Mouse (Mus musculus): ENCODE measurements around the gene Rpp25. TPM values are rescaled to one million over a fixed set of nuclear protein-coding genes. Genes with fewer than 3 reads are reported as not detected.

Gene Rpp25
- polyA plus RNA-seq, 1 experiment: 0.22 TPM

DNA sequence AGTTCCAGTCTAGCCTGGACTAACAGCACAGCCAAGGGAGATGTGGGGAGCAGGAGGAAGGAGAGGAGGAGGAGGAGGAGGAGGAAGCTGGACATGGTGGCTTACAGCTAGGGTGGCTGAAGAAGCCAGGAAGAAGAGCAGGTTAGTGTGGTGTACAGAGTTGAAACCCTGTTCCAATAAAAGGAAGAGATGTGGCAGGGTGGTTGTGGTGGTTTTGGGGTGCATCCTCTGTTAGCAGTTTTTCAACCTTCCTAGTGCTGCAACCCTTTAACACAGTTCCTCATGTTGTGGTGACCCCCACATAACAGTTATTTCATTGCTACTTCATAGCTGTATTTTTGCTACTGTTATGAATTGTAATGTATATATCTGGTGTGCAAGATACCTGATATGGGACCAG, 20.6 kb downstream of the Rpp25 start:
- Histone ChIP-seq H3K4me3 (ENCODE audit: extremely low read depth, insufficient read depth, insufficient read length) (no peak overlapping the region), H3K36me3 (ENCODE audit: control insufficient read depth, insufficient read depth, low read length) (peaks cover 5% of the 10 kb centered on the region; the same call in 1 of the 2 replicates), H3K4me1 (ENCODE audit: control insufficient read depth, insufficient read depth, insufficient read length) (peaks cover 8% of the 10 kb centered on the region), H3K27me3 (ENCODE audit: control insufficient read depth, insufficient read depth, low read length) (no peaks in the 10 kb centered on the region), H3K27ac (ENCODE audit: insufficient read depth, low read length) (0 out of 2 replicates have a peak overlapping the region, but pooled peaks have one; percentile 2)
- DNase-seq (ENCODE audit: low read depth in 1 of 2, low spot score in 2 of 2): no peak
- no peak for TF ChIP-seq CTCF (IDR thresholded peaks at IDR 0.05; ENCODE audit: extremely low read depth, insufficient read depth, insufficient read length, insufficient replicate concordance)
- TF ChIP-seq POLR2A (IDR thresholded peaks at IDR 0.05; ENCODE audit: low read depth, low read length): no peak

DNA sequence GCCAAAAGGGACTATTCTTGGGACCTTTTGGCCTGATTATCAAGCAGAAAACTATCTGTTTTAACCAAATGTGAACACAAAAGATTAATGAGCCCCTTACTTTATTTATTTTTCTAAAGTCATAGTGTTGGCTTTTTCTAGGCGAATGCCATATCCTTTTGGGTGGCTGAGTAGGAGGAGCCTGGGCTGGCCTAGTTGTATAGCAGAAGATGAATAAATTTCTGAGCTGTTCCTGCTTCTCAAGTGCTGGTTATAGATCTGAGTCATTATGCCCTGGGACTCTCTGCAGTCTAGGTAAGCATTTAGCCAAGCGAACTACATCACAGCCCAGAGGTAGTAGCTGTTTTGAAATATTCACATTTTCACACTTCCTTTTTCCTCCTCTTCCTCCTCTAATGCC, 21.7 kb downstream of the Rpp25 start:
- no peak overlapping the region for H3K27ac ChIP-seq (ENCODE audit: insufficient read depth, low read length)
- peaks cover 8% of the 10 kb centered on the region for H3K4me1 ChIP-seq (ENCODE audit: control insufficient read depth, insufficient read depth, insufficient read length)
- WGBS: 47% methylated on average over 2 of the region's 2 CpGs
- no peak for DNase-seq (ENCODE audit: low read depth in 1 of 2, low spot score in 2 of 2)
- H3K4me3 ChIP-seq (ENCODE audit: extremely low read depth, insufficient read depth, insufficient read length): no peak overlapping the region
- H3K36me3 ChIP-seq (ENCODE audit: control insufficient read depth, insufficient read depth, low read length): peaks cover 7% of the 10 kb centered on the region
- no peaks in the 10 kb centered on the region for H3K27me3 ChIP-seq (ENCODE audit: control insufficient read depth, insufficient read depth, low read length)
- no peak for TF ChIP-seq CTCF (IDR thresholded peaks at IDR 0.05; ENCODE audit: extremely low read depth, insufficient read depth, insufficient read length, insufficient replicate concordance)
- TF ChIP-seq POLR2A (IDR thresholded peaks at IDR 0.05; ENCODE audit: low read depth, low read length): no peak

DNA sequence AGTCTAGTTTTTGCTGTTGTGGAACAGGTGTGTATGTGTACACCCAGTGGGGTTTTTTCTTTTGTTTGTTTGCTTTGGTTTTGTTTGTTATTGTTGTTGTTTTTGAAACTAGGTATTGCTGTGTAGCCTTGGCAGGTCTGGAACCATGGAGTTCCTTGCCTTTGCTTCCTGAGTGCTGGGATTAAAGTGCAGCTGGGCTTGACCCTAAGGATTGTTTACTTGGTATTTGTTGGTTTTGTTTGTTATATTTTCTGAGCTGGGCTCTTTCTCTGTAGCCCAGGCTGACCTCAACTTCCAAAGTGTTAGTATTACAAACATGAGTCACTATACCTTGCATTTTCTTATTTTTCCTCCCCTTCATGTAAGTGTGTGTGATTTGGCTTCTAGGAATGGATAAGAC, 22.6 kb downstream of the Rpp25 start:
- no peak overlapping the region for H3K4me3 ChIP-seq (ENCODE audit: extremely low read depth, insufficient read depth, insufficient read length)

DNA sequence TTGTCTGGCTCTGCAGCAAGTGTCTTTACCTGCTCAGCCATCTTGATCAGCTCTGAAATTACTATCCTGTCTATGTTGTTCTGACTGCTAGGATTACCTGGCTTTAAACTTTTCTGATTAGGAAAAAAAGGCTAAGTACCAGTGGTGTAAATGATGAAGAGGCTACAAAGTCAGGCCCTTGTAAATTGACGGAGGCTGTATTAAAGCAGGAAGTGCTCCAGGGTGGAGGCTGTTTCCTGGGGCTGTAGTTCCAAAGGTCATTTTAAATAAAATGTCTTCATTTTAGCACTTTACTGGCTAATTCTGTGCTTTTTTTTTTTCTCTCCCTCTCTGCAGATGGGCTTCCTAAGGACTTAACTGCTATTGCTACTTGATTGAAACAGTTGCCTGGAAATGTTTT, 28.1 kb downstream of the Rpp25 start:
- H3K4me3 ChIP-seq (ENCODE audit: extremely low read depth, insufficient read depth, insufficient read length): no peak overlapping the region
- no peak for TF ChIP-seq CTCF (IDR thresholded peaks at IDR 0.05; ENCODE audit: extremely low read depth, insufficient read depth, insufficient read length, insufficient replicate concordance)
- TF ChIP-seq POLR2A (IDR thresholded peaks at IDR 0.05; ENCODE audit: low read depth, low read length): no peak
- H3K27me3 ChIP-seq (ENCODE audit: control insufficient read depth, insufficient read depth, low read length): no peaks in the 10 kb centered on the region
- no peak for DNase-seq (ENCODE audit: low read depth in 1 of 2, low spot score in 2 of 2)
- 93% methylated on average over 1 of the region's 1 CpGs for WGBS
- peaks cover 2% of the 10 kb centered on the region; the same call in 1 of the 2 replicates for H3K4me1 ChIP-seq (ENCODE audit: control insufficient read depth, insufficient read depth, insufficient read length)
- H3K36me3 ChIP-seq (ENCODE audit: control insufficient read depth, insufficient read depth, low read length): peaks cover 17% of the 10 kb centered on the region
- H3K27ac ChIP-seq (ENCODE audit: insufficient read depth, low read length): no peak overlapping the region

More for the DNA sequence above, 22.6 kb downstream of the Rpp25 start:
- TF ChIP-seq CTCF (IDR thresholded peaks at IDR 0.05; ENCODE audit: extremely low read depth, insufficient read depth, insufficient read length, insufficient replicate concordance): no peak
- no peak for TF ChIP-seq POLR2A (IDR thresholded peaks at IDR 0.05; ENCODE audit: low read depth, low read length)
- Histone ChIP-seq H3K36me3 (ENCODE audit: control insufficient read depth, insufficient read depth, low read length) (peaks cover 11% of the 10 kb centered on the region), H3K27ac (ENCODE audit: insufficient read depth, low read length) (no peak overlapping the region), H3K4me1 (ENCODE audit: control insufficient read depth, insufficient read depth, insufficient read length) (peaks cover 8% of the 10 kb centered on the region), H3K27me3 (ENCODE audit: control insufficient read depth, insufficient read depth, low read length) (no peaks in the 10 kb centered on the region)
- DNase-seq (ENCODE audit: low read depth in 1 of 2, low spot score in 2 of 2): no peak

DNA sequence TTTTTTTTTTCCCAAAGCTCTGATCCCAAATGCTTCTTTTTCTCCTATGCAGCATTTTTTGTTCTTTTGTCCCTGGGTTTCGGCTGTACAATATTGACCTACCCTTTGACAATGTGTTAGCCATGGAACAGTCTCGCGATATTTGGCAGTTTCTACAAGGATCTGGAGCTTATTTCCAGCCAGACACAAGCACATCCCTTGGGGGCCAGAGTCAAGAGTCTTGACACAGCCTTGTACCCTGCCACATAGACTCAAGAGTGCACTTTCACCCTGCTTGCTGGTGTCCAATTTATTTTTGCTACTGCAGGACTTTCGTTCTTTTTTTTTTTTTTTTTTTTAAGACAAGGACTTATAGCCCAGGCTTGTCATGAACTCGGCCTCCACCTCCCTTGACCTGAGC, 32.5 kb downstream of the Rpp25 start:
- no peak for DNase-seq (ENCODE audit: low read depth in 1 of 2, low spot score in 2 of 2)
- Histone ChIP-seq H3K4me3 (ENCODE audit: extremely low read depth, insufficient read depth, insufficient read length) (no peak overlapping the region), H3K4me1 (ENCODE audit: control insufficient read depth, insufficient read depth, insufficient read length) (peaks cover 2% of the 10 kb centered on the region; the same call in 1 of the 2 replicates), H3K27me3 (ENCODE audit: control insufficient read depth, insufficient read depth, low read length) (no peaks in the 10 kb centered on the region), H3K36me3 (ENCODE audit: control insufficient read depth, insufficient read depth, low read length) (peaks cover 8% of the 10 kb centered on the region), H3K27ac (ENCODE audit: insufficient read depth, low read length) (no peak overlapping the region)
- no peak for TF ChIP-seq CTCF (IDR thresholded peaks at IDR 0.05; ENCODE audit: extremely low read depth, insufficient read depth, insufficient read length, insufficient replicate concordance)
- no peak for TF ChIP-seq POLR2A (IDR thresholded peaks at IDR 0.05; ENCODE audit: low read depth, low read length)
- 85% methylated on average over 5 of the region's 5 CpGs for WGBS

DNA sequence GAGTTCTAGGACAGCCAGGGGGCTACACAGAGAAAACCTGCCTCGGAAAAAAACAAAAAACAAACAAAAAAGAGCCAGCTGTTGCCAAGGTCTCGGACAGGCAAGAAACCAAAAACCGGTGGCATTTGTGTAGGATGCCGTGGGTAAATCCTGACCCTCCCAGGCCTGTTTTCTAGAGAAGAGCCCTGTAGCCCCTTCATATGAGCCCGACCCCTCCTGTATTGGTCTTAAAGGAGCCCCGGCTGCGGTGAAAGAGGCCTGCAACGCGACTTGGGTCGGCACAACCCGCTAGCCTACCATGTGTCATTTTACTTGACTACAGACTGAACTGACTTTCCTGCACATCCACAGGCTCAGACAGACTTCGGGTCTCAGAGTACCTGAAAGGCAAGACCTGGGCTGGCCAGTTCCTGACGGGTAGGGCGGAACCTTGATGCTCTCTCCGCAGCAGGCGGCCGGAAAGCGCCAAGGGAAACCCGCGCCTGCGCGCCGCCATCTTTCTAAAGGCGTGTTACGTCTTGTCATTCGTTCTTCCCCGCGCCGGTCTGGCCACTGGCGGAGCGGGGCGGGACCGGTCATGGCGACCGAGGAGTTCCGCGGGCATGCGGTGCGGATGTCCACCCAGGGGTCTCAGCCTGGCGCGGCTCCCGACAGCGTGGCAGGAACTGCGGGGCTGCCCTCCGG, 33.4 kb downstream of the Rpp25 start, which contains the start of gene Fam219b:
Gene Fam219b, plus strand, starts transcription at position 485 of the 684 bp plus-strand sequence.
- H3K36me3 ChIP-seq (ENCODE audit: control insufficient read depth, insufficient read depth, low read length): peaks cover 4% of the 10 kb centered on the region
- H3K4me1 ChIP-seq (ENCODE audit: control insufficient read depth, insufficient read depth, insufficient read length): peaks cover 2% of the 10 kb centered on the region; the same call in 1 of the 2 replicates
- H3K27ac ChIP-seq (ENCODE audit: insufficient read depth, low read length): peak within 1 kb of the TSS; percentile 37
- no peaks in the 10 kb centered on the region for H3K27me3 ChIP-seq (ENCODE audit: control insufficient read depth, insufficient read depth, low read length)
- 3% methylated on average over 45 of the region's 45 CpGs for WGBS
- TF ChIP-seq CTCF (IDR thresholded peaks at IDR 0.05; ENCODE audit: extremely low read depth, insufficient read depth, insufficient read length, insufficient replicate concordance) (no peak), POLR2A (IDR thresholded peaks at IDR 0.05; ENCODE audit: low read depth, low read length) (no peak; the same call in 1 of the 2 replicates)
- peak within 1 kb of the TSS; percentile 59 for H3K4me3 ChIP-seq (ENCODE audit: extremely low read depth, insufficient read depth, insufficient read length)
- DNase-seq (ENCODE audit: low read depth in 1 of 2, low spot score in 2 of 2): peak; percentile 51 to 85

DNA sequence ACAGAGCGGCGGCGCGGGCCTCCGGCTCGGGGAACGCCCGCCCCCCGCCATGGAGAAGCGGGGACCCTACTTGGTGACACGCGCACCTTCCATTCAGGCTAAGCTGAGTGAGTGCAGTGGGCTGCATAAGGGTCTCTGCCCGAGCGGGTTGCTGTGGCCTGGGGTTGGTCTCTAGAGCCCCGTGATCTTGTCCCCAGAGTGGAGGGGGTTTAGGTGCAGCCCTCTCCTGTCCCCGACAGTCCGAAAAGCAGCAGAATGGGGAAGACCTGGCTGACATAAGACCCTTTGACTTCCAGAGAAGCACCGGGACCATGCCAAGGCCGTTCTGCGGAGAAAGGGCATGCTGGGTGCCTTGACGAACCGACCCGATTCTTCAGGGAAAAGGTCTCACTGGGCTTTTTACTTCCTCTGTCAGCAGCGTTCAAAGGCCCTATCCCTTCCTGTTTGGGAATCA, 33.9 kb downstream of the Rpp25 start:
- under 1% methylated on average over 24 of the region's 24 CpGs for WGBS
- Histone ChIP-seq H3K27ac (ENCODE audit: insufficient read depth, low read length) (peak overlapping the region; percentile 37), H3K4me3 (ENCODE audit: extremely low read depth, insufficient read depth, insufficient read length) (peak overlapping the region; percentile 59), H3K4me1 (ENCODE audit: control insufficient read depth, insufficient read depth, insufficient read length) (peaks cover 2% of the 10 kb centered on the region; the same call in 1 of the 2 replicates), H3K27me3 (ENCODE audit: control insufficient read depth, insufficient read depth, low read length) (no peaks in the 10 kb centered on the region), H3K36me3 (ENCODE audit: control insufficient read depth, insufficient read depth, low read length) (peaks cover 2% of the 10 kb centered on the region)
- DNase-seq (ENCODE audit: low read depth in 1 of 2, low spot score in 2 of 2): no peak
- no peak; the same call in 1 of the 2 replicates for TF ChIP-seq POLR2A (IDR thresholded peaks at IDR 0.05; ENCODE audit: low read depth, low read length)
- TF ChIP-seq CTCF (IDR thresholded peaks at IDR 0.05; ENCODE audit: extremely low read depth, insufficient read depth, insufficient read length, insufficient replicate concordance): no peak
